Mouse (Mus musculus) skeletal muscle tissue, adult 2 months (tissue): ENCODE measurements around the gene Bet1l.

Experiments
- DNase-seq: peaks from one replicate; pipeline ENCODE4 v3.0.0-alpha.2; 2012; ENCODE audit warnings: low read depth, low spot score

Bet1l gene

DNA sequence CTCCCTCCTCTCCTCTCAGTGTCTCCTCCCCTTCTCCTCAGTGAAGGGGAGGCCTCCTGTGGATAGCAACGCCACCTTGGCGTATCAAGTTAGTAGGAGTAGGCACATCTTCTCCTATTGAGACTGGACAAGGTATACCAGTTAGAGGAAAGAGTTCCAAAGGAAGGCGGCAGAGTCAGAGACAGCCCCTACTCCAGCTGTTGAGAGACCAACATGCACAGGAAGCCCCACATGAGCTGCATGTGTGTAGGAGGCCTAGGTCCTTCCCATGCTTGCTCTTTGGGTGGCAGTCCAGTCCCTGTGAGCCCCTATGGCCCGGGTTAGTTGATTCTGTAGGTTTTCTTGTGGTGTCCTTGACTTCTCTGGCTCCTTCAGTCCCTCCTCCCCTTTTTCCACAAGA is 24.0 kb downstream of the Bet1l start:
- no peak for DNase-seq

DNA sequence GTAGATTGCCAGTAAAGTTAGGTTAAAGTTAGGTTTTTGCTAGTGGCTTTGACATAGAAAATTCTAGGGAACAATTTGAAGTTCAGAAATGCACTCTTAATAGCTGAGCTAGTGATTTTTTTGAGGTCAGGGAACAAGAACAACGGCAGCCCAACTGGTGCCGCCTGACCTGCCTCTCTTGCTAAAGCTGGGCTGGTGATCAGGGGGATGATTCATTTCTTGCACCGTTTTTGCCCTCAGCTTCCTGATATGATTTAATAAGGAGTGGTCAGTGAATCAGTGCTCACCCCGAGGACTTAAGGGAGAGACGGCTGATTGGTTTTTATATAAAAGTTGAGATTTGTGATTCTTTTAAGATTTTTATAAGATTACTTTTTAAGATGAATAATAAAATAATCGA is 25.9 kb downstream of the Bet1l start:
- no peak for DNase-seq

DNA sequence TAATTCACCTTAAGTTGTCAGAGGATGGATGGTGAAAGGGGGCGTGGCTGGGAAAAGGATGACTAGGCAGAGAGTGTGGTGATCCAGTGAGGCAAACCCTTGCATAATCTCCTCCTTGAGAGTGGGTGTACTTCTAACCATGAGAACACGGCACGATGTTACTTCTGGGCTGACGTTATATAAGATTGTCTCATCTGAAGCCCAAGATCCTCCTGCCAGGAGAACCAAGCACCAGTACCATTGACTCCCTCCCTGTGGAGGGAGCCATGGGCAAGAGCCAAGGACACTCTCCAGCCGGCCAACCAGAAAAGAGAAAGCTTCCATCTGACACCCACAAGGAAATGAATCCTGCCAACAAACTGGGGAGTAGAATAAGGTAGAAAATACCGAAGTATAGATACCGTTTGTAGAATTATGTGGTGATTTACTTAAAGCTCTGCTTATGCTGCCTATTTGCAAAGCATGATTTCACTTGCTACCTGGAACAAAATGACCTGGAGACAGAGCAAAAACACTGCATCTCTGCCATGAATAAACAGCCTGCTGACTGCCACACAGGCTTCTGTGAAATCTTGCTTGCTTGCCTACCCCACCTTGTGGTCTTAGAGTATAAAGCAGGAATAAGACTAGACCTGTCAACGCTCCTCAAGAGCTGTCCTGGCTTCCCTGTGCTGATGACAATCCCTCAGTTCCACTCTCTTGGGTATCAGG is 29.1 kb downstream of the Bet1l start:
- peak; percentile 31 for DNase-seq

DNA sequence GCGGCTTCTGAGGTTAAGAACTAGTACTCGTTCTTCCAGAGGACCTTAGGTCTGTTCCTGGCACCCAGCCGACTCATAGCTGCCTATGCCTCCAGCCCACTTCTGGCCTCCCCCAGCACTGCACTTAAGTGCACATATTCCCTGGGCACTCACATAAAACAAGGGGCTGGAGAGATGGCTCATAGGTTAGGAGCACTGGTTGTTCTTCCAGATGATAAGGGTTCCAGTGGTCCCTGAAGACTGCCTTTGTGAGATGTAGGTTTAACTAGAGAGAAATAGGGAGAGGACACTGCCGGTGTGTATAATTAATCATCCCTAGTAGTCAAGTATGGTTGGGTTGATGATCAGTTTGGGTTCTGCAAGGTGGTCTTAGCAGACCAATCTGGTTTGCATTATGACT is 34.6 kb downstream of the Bet1l start:
- DNase-seq = no peak

DNA sequence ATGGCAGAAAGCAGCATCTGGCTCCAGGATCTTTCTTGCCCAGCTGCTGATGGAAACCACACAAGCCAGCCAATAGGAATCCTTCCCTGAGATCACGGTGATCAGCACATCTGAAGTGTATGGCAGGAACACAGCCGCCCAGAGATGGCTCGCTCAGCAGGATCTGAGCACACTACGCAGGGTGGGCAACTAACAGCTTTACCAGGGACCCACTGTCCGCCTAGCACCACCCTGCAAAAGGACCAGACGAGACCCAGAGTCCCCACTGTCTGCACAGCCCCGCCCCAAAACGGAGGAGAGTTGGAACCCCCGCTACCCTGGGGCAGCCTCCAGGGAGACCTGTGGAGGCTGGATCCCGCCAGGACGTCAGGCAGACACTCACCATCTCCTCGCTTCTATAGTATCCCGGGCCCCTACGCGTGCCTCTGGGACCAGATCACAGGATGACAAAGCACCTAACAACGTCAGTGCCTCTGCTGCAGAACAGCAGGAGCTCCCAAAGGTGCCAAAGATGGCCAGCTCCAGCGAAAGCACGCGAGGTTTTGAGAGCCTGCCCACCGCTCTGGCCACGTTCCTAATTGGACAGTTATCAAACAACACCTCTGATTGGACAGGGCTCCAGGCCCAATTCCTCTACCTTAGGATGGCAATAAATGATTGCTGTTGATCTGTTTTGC is 35.6 kb downstream of the Bet1l start, which contains the start of gene Zfp941:
Gene Zfp941 (minus strand): TSS at position 526 of the 677 bp plus-strand sequence.
- DNase-seq = no peak

DNA sequence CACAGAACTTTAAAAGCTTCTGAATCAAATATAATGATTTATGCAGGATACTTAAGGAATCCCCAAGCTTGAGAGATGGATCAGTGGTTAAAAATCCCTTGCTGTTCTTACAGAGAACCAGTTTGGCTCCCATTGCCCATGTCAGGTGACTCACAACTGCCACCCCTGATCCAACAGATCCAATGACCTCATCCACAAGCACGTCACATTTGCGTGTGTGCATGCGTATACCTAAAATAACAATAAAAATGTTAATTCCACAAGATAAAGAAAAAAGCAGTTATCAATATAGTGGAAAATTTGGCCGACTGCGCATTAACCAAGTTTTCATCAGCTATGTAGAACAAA is 36.1 kb downstream of the Bet1l start:
- no peak for DNase-seq

DNA sequence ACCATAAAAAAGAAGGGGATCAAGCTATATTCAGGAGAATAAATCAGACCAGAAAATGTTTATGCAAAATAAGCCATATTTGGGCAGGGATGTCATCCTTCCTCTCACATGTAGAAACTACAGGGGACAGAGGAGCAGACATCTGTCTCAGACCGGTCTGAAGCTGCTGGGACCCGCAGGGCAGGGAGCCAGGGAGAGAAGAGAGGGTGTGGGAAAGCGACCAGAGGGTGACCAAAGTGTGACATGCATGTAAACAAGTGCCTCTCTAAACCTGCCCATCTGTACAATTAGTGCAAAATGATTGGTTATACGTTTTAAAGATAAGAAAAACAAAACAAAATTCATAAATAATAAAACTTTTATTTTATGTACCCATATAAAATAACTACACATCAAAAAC is 37.2 kb downstream of the Bet1l start:
- no peak for DNase-seq

DNA sequence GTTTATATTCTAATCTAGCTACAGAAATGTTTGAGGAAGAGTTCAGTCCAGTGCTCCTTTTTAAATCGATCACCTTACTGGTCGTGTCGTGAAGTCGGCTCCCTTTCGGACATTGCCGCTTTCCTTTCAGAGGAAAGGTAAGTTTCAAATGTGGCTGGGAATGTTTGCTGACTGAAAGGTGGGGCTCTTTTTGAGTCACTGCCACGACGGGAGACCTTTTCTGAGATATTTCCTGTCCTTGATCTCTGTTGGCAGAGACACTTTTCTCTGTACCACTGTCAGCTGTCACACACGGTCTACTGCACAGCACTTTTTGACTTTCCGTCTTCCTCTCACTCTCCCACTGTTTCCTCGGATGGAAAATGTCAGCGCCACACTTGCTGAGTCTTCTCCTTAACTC is 44.5 kb downstream of the Bet1l start:
- no peak for DNase-seq

DNA sequence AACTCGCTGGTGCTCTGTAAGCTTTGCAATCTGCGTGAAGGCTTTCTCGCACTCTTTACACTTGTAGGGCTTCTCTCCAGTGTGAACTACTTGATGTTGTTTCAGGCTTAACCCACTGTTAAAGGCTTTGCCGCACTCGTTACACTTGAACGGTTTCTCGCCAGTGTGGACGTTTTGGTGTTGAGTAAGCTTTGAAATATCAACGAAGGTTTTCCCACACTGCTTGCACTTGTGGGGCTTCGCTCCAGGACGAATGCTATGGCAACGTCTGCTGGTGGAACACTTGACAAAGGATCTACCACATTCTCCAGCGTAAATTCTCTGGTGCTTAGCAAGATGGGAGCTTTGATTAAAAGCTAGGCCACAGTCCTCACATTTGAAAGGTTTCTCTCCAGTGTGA is 45.7 kb downstream of the Bet1l start:
- DNase-seq = no peak

DNA sequence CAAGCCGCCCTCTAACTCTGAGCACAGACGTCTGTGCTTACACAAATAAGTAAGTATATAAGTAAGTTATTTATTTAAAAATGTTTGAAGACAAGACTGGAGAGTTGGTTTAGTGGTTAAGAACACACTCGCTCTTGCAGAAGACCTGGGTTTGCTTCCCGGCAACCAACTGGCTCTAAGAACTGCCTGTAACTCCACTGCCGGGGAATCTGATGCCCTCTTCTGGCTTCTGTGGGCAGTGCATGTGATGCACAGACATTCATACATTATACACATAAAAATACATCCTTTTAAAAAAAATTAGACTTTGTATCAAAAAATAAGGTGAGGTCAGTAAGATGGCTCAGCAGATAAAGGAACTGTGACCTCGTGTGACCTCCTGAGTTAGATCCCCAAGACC is 46.9 kb downstream of the Bet1l start:
- no peak for DNase-seq

DNA sequence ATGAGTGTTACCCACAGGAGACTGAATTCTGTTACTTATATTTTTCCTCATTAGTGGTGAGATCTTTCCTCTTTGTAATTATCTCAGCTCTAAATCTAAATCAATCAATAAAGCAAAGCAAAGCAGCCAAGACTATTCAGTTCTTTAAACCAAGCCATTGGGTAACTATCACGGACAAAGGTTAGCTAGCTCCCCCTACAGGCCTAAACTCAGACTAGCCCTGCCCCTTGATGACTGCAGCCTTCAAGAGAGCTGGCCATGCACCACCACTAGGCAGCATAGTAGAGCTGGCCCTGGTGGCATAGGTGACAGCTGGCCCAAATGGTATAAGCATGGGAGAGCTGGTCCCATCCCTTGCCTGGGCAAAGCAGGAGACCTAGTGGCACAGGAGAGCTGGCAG is 51.7 kb downstream of the Bet1l start:
- DNase-seq = no peak
